Mouse (Mus musculus): Measurements from ENCODE around the gene Wdr75. TPM values are rescaled to one million over a fixed set of nuclear protein-coding genes. Genes with fewer than 3 reads are reported as not detected.

Wdr75 gene
- polyA plus RNA-seq, 1 experiment from 2014 or later = 59.9 TPM

DNA sequence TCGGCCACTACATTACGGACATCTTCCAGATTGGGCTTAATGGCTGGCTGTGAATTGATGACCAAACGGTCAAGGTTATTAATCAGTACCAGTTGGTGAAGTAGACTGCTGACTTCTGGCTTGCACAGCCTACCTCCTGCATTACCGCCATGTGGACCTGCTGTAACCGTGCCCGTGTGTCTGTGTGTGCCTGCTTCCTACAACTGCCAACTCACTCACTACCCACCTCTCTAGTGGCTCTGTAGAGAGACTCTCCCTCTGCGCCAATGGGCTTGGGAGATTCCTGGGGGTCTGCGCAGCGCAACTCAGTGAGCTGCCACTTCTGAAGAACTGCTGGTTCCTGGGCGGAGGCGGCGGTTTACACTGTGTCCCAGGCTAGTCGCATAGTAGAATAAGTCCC is 25.6 kb upstream of the Wdr75 start:
- no peaks in the 10 kb centered on the region for H3K27me3 ChIP-seq (replicated peaks; ENCODE audit: control insufficient read depth, insufficient read depth, low read length)
- H3K27ac ChIP-seq (ENCODE audit: low read length) = no peak overlapping the region
- no peak for ATAC-seq
- H3K4me1 ChIP-seq (replicated peaks; ENCODE audit: control insufficient read depth, insufficient read depth, low read length) = no peaks in the 10 kb centered on the region
- H3K9me3 ChIP-seq (ENCODE audit: control insufficient read depth, low read length) = no peaks in the 10 kb centered on the region
- no peak overlapping the region for H3K4me2 ChIP-seq (ENCODE audit: low read length)
- no peaks in the 10 kb centered on the region for H3K36me3 ChIP-seq (ENCODE audit: control insufficient read depth, insufficient read depth)
- no peak overlapping the region for H3K9ac ChIP-seq (replicated peaks; ENCODE audit: low read depth, low read length)
- 97% methylated on average over 13 of the region's 13 CpGs for WGBS
- H3K4me3 ChIP-seq (replicated peaks; ENCODE audit: low read length) = no peak overlapping the region

- ATAC-seq = no peak
- Histone ChIP-seq H3K27me3 (replicated peaks; ENCODE audit: control insufficient read depth, insufficient read depth, low read length) (no peaks in the 10 kb centered on the region), H3K4me2 (ENCODE audit: low read length) (no peak overlapping the region), H3K27ac (ENCODE audit: low read length) (no peak overlapping the region), H3K9me3 (ENCODE audit: control insufficient read depth, low read length) (no peaks in the 10 kb centered on the region), H3K4me3 (replicated peaks; ENCODE audit: low read length) (no peak overlapping the region), H3K36me3 (ENCODE audit: control insufficient read depth, insufficient read depth) (no peaks in the 10 kb centered on the region), H3K4me1 (replicated peaks; ENCODE audit: control insufficient read depth, insufficient read depth, low read length) (no peaks in the 10 kb centered on the region), H3K9ac (replicated peaks; ENCODE audit: low read depth, low read length) (no peak overlapping the region)
- 85% methylated on average over 2 of the region's 2 CpGs for WGBS
Measured at GRCm38 (mm10) chr1:45770051-45770450, 24.9 kb upstream of the Wdr75 start.

GRCm38 (mm10) chr1:45780606-45781288 is 14.2 kb upstream of the Wdr75 start:
- Histone ChIP-seq H3K4me2 (ENCODE audit: low read length) (no peak overlapping the region), H3K4me1 (replicated peaks; ENCODE audit: control insufficient read depth, insufficient read depth, low read length) (no peaks in the 10 kb centered on the region), H3K27ac (ENCODE audit: low read length) (no peak overlapping the region), H3K9ac (replicated peaks; ENCODE audit: low read depth, low read length) (no peak overlapping the region), H3K36me3 (ENCODE audit: control insufficient read depth, insufficient read depth) (no peaks in the 10 kb centered on the region), H3K4me3 (replicated peaks; ENCODE audit: low read length) (no peak overlapping the region), H3K27me3 (replicated peaks; ENCODE audit: control insufficient read depth, insufficient read depth, low read length) (no peaks in the 10 kb centered on the region), H3K9me3 (ENCODE audit: control insufficient read depth, low read length) (no peaks in the 10 kb centered on the region)
- 68% methylated on average over 4 of the region's 4 CpGs for WGBS
- 0 out of 2 replicates have a peak, but pooled peaks have one; percentile 50 for ATAC-seq

- Histone ChIP-seq H3K27me3 (replicated peaks; ENCODE audit: control insufficient read depth, insufficient read depth, low read length) (no peaks in the 10 kb centered on the region), H3K4me1 (replicated peaks; ENCODE audit: control insufficient read depth, insufficient read depth, low read length) (no peaks in the 10 kb centered on the region), H3K9ac (replicated peaks; ENCODE audit: low read depth, low read length) (no peak overlapping the region), H3K4me3 (replicated peaks; ENCODE audit: low read length) (no peak overlapping the region), H3K4me2 (ENCODE audit: low read length) (no peak overlapping the region), H3K9me3 (ENCODE audit: control insufficient read depth, low read length) (no peaks in the 10 kb centered on the region), H3K27ac (ENCODE audit: low read length) (no peak overlapping the region), H3K36me3 (ENCODE audit: control insufficient read depth, insufficient read depth) (peaks cover 42% of the 10 kb centered on the region)
- 24% methylated on average over 1 of the region's 1 CpGs for WGBS
- 0 out of 2 replicates have a peak, but pooled peaks have one; percentile 49 for ATAC-seq
Measured at GRCm38 (mm10) chr1:45816889-45817288, 21.9 kb downstream of the Wdr75 start.

DNA sequence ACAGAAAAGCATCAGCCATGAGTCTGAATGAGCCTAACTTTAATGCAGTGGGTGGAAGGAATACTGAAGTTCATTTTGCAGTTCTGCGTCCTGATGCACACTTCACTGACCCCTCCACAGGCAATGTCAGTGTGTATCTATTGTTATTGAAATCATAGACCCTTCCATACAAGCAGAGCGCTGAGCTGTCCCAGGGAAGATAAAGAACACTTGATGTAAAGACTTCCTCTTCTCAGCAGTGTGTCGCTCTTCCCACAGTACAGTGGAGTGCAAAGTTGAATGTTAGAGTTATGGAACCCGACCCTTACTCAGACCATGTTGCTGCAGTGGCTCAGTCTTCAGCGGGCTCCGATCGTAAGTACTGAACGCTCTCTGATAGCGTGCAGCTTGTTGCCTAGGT is 23.6 kb downstream of the Wdr75 start:
- H3K27me3 ChIP-seq (replicated peaks; ENCODE audit: control insufficient read depth, insufficient read depth, low read length) = no peaks in the 10 kb centered on the region
- 90% methylated on average over 9 of the region's 9 CpGs for WGBS
- H3K4me2 ChIP-seq (ENCODE audit: low read length) = no peak overlapping the region
- no peaks in the 10 kb centered on the region for H3K9me3 ChIP-seq (ENCODE audit: control insufficient read depth, low read length)
- peaks cover 43% of the 10 kb centered on the region for H3K36me3 ChIP-seq (ENCODE audit: control insufficient read depth, insufficient read depth)
- H3K4me3 ChIP-seq (replicated peaks; ENCODE audit: low read length) = no peak overlapping the region
- no peak overlapping the region for H3K9ac ChIP-seq (replicated peaks; ENCODE audit: low read depth, low read length)
- no peak overlapping the region for H3K27ac ChIP-seq (ENCODE audit: low read length)
- H3K4me1 ChIP-seq (replicated peaks; ENCODE audit: control insufficient read depth, insufficient read depth, low read length) = no peaks in the 10 kb centered on the region
- ATAC-seq = no peak

DNA sequence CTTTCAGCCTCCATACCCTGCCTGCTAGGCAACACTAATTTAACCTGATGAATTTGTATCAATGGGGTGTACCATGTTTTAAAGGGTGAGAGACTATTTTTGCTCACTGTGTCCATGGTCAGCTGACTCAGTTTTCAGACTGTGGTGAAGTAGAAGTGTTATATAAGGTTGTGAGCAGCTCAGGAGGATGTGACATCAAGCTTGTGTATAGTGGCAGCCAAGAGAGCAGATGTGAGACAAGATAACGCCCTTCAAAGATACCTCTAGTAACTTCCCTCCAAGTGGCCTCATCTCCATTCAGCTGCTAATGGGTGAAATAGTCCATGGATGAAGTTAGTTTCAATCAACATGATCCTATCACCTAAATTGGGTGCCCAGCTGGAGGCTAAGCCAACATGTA is 29.5 kb downstream of the Wdr75 start:
- Histone ChIP-seq H3K4me3 (replicated peaks; ENCODE audit: low read length) (no peak overlapping the region), H3K27me3 (replicated peaks; ENCODE audit: control insufficient read depth, insufficient read depth, low read length) (no peaks in the 10 kb centered on the region), H3K4me1 (replicated peaks; ENCODE audit: control insufficient read depth, insufficient read depth, low read length) (no peaks in the 10 kb centered on the region), H3K27ac (ENCODE audit: low read length) (no peak overlapping the region), H3K9me3 (ENCODE audit: control insufficient read depth, low read length) (no peaks in the 10 kb centered on the region), H3K36me3 (ENCODE audit: control insufficient read depth, insufficient read depth) (peaks cover 36% of the 10 kb centered on the region), H3K9ac (replicated peaks; ENCODE audit: low read depth, low read length) (no peak overlapping the region), H3K4me2 (ENCODE audit: low read length) (no peak overlapping the region)
- WGBS = 81% methylated on average over 1 of the region's 1 CpGs
- ATAC-seq = no peak

DNA sequence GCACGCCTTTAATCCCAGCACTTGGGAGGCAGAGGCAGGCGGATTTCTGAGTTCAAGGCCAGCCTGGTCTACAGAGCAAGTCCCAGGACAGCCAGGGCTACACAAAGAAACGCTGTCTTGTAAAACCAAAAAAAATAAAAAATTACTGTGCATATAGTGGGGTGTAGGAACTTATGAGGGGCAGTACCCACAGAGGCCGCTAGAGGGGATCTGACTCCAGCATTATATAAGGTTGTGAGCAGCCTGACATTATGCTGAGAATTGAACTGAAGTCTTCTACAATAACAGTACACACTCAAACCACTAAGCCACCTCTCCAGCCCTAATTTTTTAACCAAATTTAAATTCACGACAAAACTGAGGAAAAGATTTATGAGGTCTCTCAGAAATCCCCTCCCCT is 30.2 kb downstream of the Wdr75 start:
- 54% methylated on average over 5 of the region's 5 CpGs for WGBS
- no peaks in the 10 kb centered on the region for H3K27me3 ChIP-seq (replicated peaks; ENCODE audit: control insufficient read depth, insufficient read depth, low read length)
- peak; percentile 91 for ATAC-seq
- H3K9me3 ChIP-seq (ENCODE audit: control insufficient read depth, low read length) = no peaks in the 10 kb centered on the region
- H3K36me3 ChIP-seq (ENCODE audit: control insufficient read depth, insufficient read depth) = peaks cover 32% of the 10 kb centered on the region
- no peak overlapping the region for H3K4me2 ChIP-seq (ENCODE audit: low read length)
- H3K9ac ChIP-seq (replicated peaks; ENCODE audit: low read depth, low read length) = no peak overlapping the region
- no peaks in the 10 kb centered on the region for H3K4me1 ChIP-seq (replicated peaks; ENCODE audit: control insufficient read depth, insufficient read depth, low read length)
- no peak overlapping the region for H3K4me3 ChIP-seq (replicated peaks; ENCODE audit: low read length)
- H3K27ac ChIP-seq (ENCODE audit: low read length) = no peak overlapping the region

DNA sequence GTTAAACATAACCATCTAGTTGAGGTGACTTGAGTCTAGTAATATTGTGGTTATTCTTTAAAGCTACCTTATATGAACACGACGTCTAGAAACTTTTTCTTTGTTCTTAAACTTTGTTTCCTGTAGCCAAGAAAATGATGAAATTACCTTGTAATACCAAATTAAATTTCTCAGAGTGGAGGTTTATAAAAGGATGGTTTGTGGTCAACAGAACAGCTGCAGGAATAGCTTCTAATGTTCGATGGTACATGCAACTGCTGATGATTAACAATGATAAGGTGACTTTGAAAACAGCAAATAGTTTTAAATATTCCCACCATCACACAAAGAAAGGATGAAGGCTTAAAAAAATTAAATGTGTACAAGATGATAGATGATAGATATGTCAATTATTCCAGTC is 30.7 kb downstream of the Wdr75 start:
- Histone ChIP-seq H3K27ac (ENCODE audit: low read length) (no peak overlapping the region), H3K36me3 (ENCODE audit: control insufficient read depth, insufficient read depth) (peaks cover 29% of the 10 kb centered on the region), H3K4me2 (ENCODE audit: low read length) (no peak overlapping the region), H3K4me3 (replicated peaks; ENCODE audit: low read length) (no peak overlapping the region), H3K4me1 (replicated peaks; ENCODE audit: control insufficient read depth, insufficient read depth, low read length) (no peaks in the 10 kb centered on the region), H3K27me3 (replicated peaks; ENCODE audit: control insufficient read depth, insufficient read depth, low read length) (no peaks in the 10 kb centered on the region), H3K9me3 (ENCODE audit: control insufficient read depth, low read length) (no peaks in the 10 kb centered on the region), H3K9ac (replicated peaks; ENCODE audit: low read depth, low read length) (no peak overlapping the region)
- no peak for ATAC-seq
- 95% methylated on average over 3 of the region's 3 CpGs for WGBS

GRCm38 (mm10) chr1:45826148-45826547 is 31.2 kb downstream of the Wdr75 start:
- Histone ChIP-seq H3K4me1 (replicated peaks; ENCODE audit: control insufficient read depth, insufficient read depth, low read length) (no peaks in the 10 kb centered on the region), H3K9ac (replicated peaks; ENCODE audit: low read depth, low read length) (no peak overlapping the region), H3K9me3 (ENCODE audit: control insufficient read depth, low read length) (no peaks in the 10 kb centered on the region), H3K4me3 (replicated peaks; ENCODE audit: low read length) (no peak overlapping the region), H3K27ac (ENCODE audit: low read length) (no peak overlapping the region), H3K4me2 (ENCODE audit: low read length) (no peak overlapping the region), H3K36me3 (ENCODE audit: control insufficient read depth, insufficient read depth) (peaks cover 26% of the 10 kb centered on the region), H3K27me3 (replicated peaks; ENCODE audit: control insufficient read depth, insufficient read depth, low read length) (no peaks in the 10 kb centered on the region)
- WGBS = 77% methylated on average over 2 of the region's 2 CpGs
- ATAC-seq = no peak

- Histone ChIP-seq H3K36me3 (ENCODE audit: control insufficient read depth, insufficient read depth) (peaks cover 24% of the 10 kb centered on the region), H3K4me2 (ENCODE audit: low read length) (no peak overlapping the region), H3K9ac (replicated peaks; ENCODE audit: low read depth, low read length) (no peak overlapping the region), H3K27ac (ENCODE audit: low read length) (no peak overlapping the region), H3K9me3 (ENCODE audit: control insufficient read depth, low read length) (no peaks in the 10 kb centered on the region), H3K4me1 (replicated peaks; ENCODE audit: control insufficient read depth, insufficient read depth, low read length) (no peaks in the 10 kb centered on the region), H3K4me3 (replicated peaks; ENCODE audit: low read length) (no peak overlapping the region), H3K27me3 (replicated peaks; ENCODE audit: control insufficient read depth, insufficient read depth, low read length) (no peaks in the 10 kb centered on the region)
- 86% methylated on average over 2 of the region's 2 CpGs for WGBS
- ATAC-seq = no peak
Measured at GRCm38 (mm10) chr1:45826796-45827195, 31.8 kb downstream of the Wdr75 start.

Data from forebrain, embryonic 16.5 days (tissue).